Mouse (Mus musculus) layer of hippocampus, postnatal 10 days (tissue): Measurements from ENCODE around the gene Dyrk1a. TPM values are rescaled to one million over a fixed set of nuclear protein-coding genes. Genes with fewer than 3 reads are reported as not detected.

Experiments
- total RNA-seq, 2 experiments: library from RNA; stranded (reverse); gene quantifications; 2 replicates each; pipeline ENCODE4 v1.2.3; 2021

Gene Dyrk1a
- total RNA-seq, 2 experiments from 2014 or later: 84.0 to 88.8 TPM

Other genes with a start within 250 kb of the Dyrk1a start
- under 1 TPM; 0.32 to 0.42 TPM for gene Ripply3, start 241.6 kb upstream of the Dyrk1a start, total RNA-seq
- gene Ttc3, start 199.4 kb upstream of the Dyrk1a start, total RNA-seq: 100 to 1,000 TPM; 751 to 808 TPM
- gene Pigp, start 198.2 kb upstream of the Dyrk1a start, total RNA-seq: 10 to 100 TPM; 42.8 to 55.0 TPM
- gene Vps26c, start 43.2 kb upstream of the Dyrk1a start, total RNA-seq: 10 to 100 TPM; 32.1 to 42.0 TPM